Mouse (Mus musculus): ENCODE results near the gene Ldhb.
"Not testable (repeated sequence)": the region's sequence is repeated elsewhere in the genome, so short reads cannot be mapped to it uniquely, and the experiment has no call there.

GRCm38 (mm10) chr6:142490114-142490513 is 17.6 kb downstream of the Ldhb start:
- not testable (repeated sequence) for TF ChIP-seq CTCF (IDR thresholded peaks at IDR 0.05; ENCODE audit: low read depth, low read length); POLR2A (IDR thresholded peaks at IDR 0.05; ENCODE audit: extremely low read depth, insufficient read depth, low read length)
